Mouse (Mus musculus) neural tube, embryonic 10.5 days (tissue): ENCODE data around the gene Tmem141.

Experiments used
- DNase-seq: peaks from one replicate; pipeline ENCODE4 v3.0.0-alpha.2; 2017; ENCODE audit warnings: low spot score; ENCODE audit errors: extremely low spot score

Gene Tmem141

DNA sequence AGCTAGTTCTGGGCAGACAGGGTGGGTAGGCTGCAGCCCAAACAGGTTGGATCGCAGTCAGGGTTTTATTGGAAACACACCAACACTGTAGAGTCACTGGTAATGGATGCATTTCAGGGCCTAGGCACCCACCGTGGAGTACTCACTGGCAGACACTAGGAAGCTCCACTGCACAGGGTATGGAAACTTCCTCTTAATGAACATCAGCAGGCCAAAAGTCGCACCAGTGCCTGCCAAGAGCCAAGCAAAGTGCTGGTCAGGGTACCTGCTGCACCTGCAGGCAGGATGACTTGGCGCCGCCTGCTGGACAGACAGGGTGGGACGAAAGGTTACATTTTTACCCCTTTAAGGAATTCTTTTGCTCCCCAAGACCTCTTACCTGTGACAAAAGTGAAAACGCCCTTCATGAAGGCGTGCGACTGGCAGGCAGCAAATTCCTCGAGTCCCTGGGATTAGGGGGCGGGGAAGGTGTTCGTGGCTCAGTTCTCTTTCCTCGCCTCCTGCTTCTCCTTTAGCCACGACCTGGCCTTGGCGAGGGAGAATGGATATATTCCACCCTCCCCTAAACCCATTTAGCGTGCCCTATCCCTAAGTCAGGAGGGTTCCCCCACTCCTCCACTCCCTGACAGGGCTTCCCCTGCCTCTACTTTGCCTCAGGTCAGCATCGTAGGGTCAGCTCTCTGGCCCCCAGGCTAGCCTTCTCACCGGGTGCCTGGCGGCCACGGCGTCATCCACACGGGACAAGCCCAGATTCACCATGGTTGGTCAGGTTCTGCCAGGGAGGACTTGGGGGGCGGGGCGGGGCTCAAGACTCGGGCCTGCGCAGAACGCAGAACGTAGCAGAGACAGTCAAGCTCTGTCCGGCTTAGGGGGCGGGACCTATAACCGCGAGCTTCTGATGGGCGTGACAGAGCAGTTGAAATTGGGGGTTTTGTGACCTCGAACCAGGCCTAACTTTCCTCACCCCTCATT, at the start of gene Tmem141:
TSS of gene Tmem141 (minus strand) at position 777 of the 972 bp plus-strand sequence.
- DNase-seq: peak; percentile 76

DNA sequence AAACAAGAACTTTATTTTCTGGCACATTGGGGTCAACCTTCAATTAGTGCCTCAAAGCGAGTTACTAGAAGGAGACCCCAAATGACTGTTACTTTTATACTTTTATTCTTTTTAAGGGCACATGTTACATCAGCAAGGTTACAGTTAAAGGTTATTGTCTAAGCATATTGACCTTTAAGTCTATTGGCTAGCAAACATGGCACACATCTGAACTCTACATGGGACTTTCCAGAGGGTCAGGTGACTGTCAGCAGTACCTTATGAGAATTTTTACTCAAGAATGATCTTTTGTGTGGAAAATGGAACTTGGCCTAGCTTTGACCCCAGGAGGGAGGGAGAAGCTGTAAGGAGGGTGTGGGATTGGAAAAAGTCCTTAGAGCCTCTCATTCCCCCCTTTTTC, 44.7 kb upstream of the Tmem141 start:
- no peak for DNase-seq

DNA sequence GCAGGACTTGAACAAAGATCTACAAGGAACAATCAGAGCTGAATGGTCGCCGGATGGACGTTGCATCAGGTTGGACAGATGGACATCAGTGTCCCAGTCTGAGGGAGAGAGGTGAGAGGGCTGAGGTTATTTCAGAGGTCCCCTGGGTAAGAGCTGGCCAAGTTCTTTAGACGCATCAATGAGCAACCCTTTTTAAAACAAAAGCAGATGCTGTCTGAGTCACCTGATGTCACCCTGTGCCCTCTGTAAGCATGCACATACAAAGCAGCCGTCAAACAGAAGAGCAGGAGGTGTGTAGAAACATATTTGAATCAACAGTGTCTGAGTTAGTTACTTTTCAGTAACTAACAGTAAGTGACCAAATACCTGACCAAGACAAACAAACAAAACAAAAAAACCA, 42.3 kb upstream of the Tmem141 start:
- no peak for DNase-seq

DNA sequence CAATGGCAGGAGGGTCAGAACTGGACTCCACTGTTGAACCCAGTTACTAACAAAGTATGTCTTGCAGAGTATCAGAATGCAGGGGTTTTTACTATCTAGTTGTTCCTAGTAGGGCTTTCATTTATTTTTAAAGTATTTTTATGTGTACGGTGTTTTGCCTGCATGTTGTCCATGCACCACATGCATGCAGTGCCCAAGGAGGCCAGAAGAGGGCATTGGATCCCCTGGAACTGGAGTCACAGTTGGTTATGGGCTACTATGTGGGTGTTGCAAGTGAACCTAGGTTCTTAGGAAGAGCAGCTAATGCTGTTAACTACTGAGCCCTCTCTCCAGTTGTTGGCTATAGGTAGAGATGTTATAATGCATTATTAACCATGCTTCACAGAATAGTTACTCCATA, 41.7 kb upstream of the Tmem141 start:
- peak; percentile 50 for DNase-seq

DNA sequence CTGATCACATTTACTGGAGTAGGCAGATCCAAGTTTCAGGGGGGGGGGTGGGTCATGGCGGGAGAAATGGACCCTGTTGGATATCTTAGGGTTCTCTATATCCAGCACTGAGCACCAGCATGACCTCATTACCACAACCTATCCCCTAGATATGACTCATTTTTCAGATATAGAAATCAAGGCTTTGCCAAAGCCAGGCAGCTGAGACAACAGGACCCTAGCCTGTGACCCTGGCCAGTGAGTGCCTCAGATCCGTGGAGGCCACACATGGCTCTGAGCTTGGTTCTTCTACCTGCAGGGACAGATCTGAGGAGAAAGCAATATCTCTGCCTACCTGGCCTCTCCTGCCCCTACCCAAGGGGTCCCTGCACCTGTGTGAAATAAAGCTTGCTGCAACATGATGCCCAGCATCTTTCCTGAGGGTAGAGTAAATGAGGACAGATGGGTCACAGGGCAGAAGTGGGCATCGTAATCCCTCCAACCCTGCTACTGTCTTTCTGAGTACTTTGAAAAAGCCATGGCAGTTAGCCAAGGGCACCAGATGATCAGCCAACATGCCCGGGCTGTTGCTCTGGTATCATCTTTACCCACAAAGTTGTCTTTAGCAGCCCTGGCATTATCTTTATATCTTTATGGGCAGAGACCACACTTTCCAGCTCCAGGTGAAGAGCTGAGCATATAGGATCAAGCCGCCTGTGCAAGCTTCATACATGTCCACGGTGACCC, 39.6 kb upstream of the Tmem141 start:
- DNase-seq: no peak

DNA sequence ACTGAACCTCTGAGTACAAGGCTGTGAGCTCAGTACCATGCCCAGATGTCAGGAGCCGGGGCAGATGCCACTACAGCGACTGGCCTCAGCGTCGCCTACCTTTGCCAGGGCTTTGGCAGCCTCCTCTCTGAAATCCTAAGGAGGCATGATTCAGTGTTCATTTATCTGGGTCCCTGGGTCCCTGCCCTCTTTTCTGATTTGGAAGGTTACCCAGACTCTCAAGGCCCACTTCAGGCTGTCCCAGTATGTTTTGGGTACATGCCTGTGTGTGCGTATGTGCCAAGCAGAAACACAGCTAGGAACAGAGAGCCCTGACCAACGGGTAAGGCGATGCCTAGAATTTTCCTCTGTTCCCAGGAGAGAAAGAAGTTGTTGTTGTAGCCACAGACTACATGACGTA, 38.5 kb upstream of the Tmem141 start:
- no peak for DNase-seq

DNA sequence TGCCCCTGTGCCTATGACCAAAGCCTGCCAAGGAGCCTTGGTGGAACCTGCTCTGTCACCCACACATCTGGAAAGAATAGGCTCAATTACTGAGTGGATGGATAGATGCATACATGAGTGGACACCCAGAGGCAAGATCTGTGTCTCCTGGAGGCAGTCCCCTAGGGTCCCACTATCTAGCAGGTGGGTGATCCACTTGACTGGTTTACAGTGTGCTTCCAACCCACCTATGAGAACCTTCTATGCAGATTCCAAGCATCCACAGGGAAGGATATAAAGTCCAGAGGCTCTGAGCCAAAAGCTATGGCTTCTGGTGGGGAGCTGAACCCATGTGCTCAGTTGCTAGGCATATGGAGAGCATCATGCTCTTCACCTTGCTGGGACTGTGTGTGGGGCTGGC, 35.8 kb upstream of the Tmem141 start, which contains the start of gene Lcn5:
TSS of gene Lcn5 (plus strand) at position 301 of the 400 bp plus-strand sequence.
- DNase-seq: no peak

DNA sequence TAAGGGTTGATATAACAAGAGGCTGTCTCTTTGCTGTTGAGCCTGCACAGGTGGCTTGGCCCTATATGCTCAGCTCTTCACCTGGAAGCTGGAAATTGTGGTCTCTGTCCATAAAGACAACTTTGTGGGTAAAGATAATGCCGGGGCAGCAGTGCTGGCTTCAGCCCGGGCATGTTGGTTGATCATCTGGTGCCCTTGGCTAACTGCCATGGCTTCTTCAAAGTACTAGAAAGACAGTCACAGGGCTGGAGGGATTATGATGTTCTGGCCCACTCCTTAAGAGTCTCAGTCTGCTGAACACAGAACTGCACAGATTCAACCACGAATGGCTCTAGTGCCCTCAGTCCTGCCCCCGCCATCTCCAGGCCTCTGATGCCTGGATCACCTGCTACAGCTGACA, 35.4 kb upstream of the Tmem141 start:
- no peak for DNase-seq

DNA sequence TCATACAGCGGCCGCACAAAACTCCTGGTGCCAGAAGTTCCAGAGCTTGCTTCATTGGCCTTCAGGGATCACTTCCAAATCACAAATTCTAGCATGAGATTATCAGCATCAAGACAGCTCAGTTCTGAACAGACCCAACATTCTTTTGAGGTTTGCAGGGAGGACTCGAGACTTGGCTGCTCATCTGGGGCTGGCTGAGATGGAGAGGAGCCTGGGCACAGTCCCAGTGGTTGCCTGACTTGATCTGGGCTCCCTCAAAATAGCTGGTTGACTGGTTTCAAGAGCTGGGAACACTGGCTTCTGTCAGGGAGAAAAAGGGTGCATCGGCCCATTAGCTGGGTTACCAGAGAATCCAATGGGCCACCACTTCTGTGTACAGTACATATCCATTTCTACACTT, 34.9 kb upstream of the Tmem141 start:
- DNase-seq: no peak

DNA sequence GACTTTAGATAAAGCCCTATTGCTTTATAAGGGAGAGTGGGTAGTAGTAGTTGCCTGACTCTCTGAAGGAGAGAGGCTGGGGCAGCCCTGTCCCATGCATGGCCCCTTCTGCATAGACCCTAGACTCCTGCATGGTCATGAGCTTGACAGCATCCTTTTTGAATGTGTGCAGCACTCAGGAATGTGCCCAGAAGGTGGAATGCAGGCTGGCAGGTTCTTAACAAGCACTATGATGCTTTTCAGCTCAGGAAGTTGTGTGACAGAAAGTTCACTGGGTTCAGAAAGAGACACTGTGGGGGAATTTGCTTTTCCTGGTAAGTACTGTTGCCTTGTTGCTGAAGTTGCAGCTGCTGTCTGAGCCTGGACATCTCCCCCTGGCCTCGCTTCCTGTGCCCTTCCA, 32.7 kb upstream of the Tmem141 start:
- no peak for DNase-seq

DNA sequence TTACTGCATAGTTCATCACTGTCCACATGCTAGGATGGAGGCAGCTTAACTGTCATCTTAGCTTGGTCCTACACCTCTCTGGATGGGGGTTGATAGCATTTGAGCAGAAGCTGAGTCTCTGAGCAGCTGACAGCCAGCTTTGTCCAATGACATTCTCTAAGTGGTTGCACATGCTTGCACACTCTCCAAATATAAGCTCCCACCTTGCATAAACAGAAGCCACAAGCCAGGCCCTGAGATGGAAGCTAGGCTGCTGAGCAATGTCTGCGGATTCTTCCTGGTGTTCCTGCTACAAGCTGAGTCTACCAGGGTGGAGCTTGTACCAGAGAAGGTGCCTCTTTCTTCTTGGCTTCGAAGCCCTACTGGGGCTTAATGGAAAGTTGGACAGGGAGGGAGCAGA, 31.1 kb upstream of the Tmem141 start, which contains the start of gene Lcn8:
TSS of gene Lcn8 (plus strand) at position 219 of the 400 bp plus-strand sequence.
- no peak for DNase-seq

DNA sequence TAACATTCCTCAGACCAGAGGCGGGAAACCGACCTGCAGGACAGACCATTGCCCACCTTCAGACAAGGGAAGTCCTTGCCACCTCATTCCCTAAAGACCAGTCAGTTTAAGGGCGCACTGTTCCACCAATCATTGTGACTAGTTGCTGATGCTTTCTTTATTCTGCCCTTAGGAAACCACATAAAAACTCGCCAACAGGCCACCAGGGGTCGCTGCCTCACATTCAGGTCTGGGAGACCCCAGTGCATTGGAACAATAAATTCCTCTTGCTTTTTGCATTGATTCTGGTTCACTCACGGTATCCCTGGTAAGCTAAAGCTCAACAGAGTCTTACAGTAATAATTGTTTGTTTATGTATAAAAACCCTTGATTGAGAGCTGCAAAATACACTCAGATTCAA, 18.1 kb upstream of the Tmem141 start:
- DNase-seq: peak; percentile 55

DNA sequence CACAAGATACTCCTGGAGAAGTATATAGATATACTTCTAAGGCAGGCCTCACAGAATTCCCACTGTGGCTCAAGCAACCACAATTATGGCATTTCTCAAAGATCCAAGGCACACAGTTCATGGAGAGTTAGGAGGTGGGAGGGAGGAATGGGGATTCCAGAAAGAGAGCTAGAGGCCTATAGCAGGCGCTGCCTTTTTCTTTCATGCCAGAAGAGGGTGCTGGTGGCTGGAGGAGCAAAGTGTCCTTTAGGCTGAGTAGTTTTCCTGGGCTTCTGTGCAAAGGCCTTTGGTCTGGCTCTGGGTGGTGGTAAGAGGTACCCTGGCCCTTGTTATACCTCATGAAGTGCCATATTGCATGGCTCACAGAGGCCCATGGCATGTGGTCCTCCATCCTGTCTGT, 12.2 kb upstream of the Tmem141 start:
- no peak for DNase-seq

DNA sequence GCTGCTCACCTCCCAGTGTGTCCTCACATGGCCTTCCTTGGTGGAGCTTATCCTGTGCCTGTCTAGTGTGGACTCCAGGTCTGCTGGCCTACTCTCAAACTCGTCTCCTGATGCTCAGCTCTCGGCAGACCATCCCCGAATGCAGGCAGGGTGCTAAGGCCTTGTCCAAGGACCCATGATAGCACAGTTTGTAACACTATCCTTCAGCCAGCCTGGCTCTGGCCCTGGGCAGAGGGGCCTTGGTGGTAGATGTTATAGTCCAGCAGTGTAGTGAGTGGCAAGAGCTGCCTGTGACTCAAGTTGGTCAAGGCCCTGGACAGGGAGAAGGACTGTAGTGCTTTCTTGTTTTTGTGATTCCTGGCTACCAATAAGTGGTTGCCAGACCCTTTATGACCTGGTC, 11.8 kb upstream of the Tmem141 start:
- no peak for DNase-seq

DNA sequence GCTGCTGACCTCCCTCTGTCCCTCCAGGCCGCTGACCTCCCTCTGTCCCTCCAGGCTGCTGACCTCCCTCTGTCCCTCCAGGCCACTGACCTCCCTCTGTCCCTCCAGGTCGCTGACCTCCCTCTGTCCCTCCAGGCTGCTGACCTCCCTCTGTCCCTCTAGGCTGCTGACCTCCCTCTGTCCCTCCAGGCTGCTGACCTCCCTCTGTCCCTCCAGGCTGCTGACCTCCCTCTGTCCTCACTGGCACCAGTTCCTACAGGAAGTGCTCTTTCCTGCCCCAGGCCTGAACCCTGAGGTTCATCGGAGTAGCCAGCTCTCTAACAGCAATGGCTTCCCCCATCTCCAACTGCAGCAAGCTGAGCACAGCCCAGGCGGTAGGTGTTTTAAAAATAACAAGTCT, 6.9 kb upstream of the Tmem141 start:
- no peak for DNase-seq

DNA sequence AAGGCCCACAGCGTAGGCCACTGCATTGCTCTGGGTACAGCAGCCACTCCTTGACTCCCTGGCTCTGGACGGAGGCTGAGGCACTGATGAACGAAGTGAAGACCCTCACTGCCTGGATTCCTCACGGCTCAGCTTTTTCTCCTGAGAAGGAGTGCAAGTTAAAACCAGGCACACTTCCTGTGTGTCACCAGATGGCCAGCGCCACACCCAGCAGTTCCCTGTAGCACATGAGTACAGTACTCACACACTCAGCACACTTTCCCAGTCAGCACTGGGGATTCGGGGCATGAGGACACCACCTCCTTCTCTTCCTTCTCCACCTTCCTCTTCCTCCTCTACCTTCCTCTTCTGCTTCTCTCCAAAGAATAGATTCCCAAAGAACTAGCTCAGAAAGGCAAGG, 6.0 kb upstream of the Tmem141 start, which contains the start of gene Fcna:
TSS of gene Fcna (minus strand) at position 220 of the 400 bp plus-strand sequence.
- DNase-seq: no peak

DNA sequence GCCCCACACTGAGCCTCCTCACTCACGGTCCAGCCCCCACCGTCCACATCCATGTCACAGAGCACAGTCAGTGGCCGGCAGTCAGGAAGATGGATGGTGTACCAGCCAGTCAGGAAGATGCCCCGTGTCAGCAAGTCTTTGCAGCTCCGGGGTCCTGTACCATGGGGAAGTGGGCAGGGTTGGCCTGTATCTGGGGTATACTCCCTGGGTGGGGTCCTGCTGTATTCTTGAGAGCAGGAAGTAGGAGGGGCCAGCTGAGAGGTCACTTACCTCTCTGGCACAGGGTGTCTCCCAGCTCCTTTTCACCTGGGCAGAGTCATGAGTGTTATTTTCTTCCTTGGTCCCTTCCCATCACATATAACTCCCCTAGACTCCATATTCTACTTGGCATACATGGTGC, 4.2 kb upstream of the Tmem141 start:
- no peak for DNase-seq

DNA sequence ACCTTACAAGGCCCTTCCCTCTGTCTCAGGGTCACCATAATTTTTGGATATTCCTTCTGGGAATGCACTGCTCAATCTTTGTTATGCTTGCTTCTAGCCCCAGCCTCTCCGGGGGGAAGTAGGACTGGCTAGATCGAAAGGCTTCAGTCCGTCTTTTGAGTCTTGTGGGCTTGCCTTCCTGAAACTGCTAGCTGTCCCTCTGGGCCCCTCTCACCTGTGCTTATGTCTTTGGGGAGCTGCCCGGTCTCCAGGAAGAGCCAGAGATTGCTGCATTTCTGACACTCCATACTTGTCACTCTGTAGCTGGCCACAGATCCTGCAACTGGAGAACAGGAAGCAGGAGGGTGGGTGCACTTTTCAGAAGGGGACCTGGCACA, 965 bp downstream of the Tmem141 start:
- DNase-seq: no peak

DNA sequence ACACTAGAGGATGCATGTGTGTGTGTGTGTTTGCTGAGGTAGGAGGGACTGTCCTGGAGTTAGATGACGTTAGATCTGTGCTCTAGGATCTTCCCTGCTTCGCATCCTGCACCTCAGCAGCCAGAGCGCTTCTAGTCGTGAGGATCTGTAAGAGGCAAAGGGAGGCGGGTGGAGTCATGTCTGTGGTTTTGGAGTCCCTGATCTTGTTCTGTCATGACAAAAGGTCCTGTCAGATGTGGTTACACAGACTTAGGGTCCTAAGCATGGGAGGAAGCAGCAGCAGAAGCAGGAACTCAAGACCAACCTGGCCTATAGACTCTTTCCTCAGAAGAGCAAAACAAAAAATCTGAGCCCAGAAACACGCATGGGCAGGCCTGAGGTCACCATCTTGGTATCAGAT, 1.4 kb downstream of the Tmem141 start:
- DNase-seq: no peak

DNA sequence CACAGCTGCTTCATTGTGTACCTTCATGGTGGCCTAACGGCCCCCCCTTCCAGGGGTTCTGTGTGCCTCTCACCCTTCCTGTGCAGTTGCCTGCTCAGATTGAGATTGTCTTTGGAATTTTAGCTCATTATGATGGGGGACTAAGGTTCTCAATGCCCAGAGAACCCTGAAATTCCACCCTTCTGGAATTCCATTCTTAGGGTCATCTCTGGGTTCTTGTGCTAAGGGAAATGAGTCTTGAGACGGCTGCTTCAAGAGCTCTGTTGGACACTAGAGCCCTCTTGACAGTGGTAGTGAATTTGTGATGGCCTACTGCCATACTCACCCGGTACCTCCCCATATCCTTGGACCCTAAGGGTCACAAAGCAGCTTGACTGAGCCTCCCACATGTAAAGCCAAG, 4.2 kb downstream of the Tmem141 start, which contains the start of gene Ccdc183:
TSS of gene Ccdc183 (minus strand) at position 101 of the 400 bp plus-strand sequence.
- DNase-seq: no peak

DNA sequence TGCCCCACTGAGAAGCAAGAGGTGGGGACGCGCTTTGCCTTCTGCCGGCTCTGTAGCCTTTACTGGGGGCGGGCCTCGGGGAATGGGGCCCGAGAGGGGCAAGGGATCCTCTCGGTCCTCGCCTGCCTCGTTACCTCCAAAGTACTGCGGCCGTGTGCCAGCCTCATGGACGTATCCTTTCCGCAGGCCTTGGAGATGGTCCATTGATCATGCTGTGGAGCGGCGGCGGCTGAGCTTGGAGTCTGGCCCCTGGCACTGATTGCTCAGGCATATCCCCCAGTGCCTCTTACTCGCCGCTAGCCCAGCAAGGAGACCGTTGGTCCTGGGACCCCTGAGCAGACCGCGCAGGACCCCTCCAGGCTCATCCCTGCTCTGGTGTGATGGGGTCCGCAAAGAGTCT, 5.4 kb downstream of the Tmem141 start:
- DNase-seq: no peak

DNA sequence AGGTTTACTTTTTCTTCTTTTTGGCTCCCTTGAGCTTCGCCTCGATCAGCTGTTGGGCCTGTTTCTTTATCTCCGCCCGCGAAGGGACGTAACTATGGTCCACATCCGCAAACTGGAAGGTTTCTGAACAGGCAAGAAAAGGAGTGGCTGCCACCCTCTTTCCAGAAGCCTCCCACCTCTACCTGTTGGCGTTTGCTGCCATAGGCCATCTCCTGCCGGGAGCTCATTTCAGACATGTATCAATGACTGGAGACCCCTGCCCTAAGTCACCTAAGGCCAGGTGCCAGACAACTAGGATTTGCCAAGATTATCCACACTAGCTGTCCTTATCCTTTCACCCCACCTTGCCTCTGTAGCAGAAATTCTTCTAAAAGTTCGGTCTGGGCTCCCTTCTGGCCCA, 13.1 kb downstream of the Tmem141 start:
- no peak for DNase-seq
